Mouse (Mus musculus) heart, adult 10 weeks (tissue): ENCODE measurements around the gene Cbfb. TPM values are rescaled to one million over a fixed set of nuclear protein-coding genes. Genes with fewer than 3 reads are reported as not detected.

ENCODE experiments used
- polyA plus RNA-seq: library from polyadenylated mRNA; stranded (reverse); fragments of 350-450 nt; fragmentation: Illumina TruSeq; extraction: RNeasy Lipid Tissue Mini Kit (QIAGEN cat#74804); gene quantifications from one replicate; pipeline ENCODE4 v1.2.3, GENCODE M21; 2014; ENCODE audit warnings: low read depth, low replicate concordance

Gene Cbfb
- polyA plus RNA-seq, result 22.1 TPM

GRCm38 (mm10) chr8:105170381-105171115 is at the start of gene Cbfb:
Cbfb (plus strand) TSS chr8:105170674.

GRCm38 (mm10) chr8:105131509-105131908 is 39.0 kb upstream of the Cbfb start, which contains the start of gene Ces4a:
Ces4a (plus strand) TSS chr8:105131800.

GRCm38 (mm10) chr8:105224413-105225271 is 54.2 kb downstream of the Cbfb start, which contains the start of gene D230025D16Rik:
D230025D16Rik (plus strand) TSS chr8:105225145.

GRCm38 (mm10) chr8:105254966-105255350 is 84.5 kb downstream of the Cbfb start, which contains the start of gene B3gnt9:
B3gnt9 (minus strand) TSS chr8:105255153.

GRCm38 (mm10) chr8:105264024-105264982 is 93.8 kb downstream of the Cbfb start, which contains the start of the genes Tradd and Fbxl8:
Tradd (minus strand) TSS chr8:105264609.
Fbxl8 (plus strand) TSS chr8:105264648.

Other genes with a start within 250 kb of the Cbfb start
- 2.0 TPM for gene Ces2e, start 244.4 kb upstream of the Cbfb start, polyA plus RNA-seq
- gene Ces2f, start 223.3 kb upstream of the Cbfb start, polyA plus RNA-seq, result not detected
- gene Ces2g, start 209.0 kb upstream of the Cbfb start, polyA plus RNA-seq, result 2.8 TPM
- gene Ces2h, start 169.8 kb upstream of the Cbfb start, polyA plus RNA-seq, result not detected
- gene Ces3a, start 122.1 kb upstream of the Cbfb start, polyA plus RNA-seq, result 0.42 TPM
- gene Ces3b, start 86.9 kb upstream of the Cbfb start, polyA plus RNA-seq, result 0.58 TPM
- not detected for gene Ces4a, start 38.9 kb upstream of the Cbfb start, polyA plus RNA-seq
- 18.1 TPM for gene D230025D16Rik, start 54.5 kb downstream of the Cbfb start, polyA plus RNA-seq
- 4.2 TPM for gene B3gnt9, start 84.5 kb downstream of the Cbfb start, polyA plus RNA-seq
- 3.1 TPM for gene Tradd, start 93.9 kb downstream of the Cbfb start, polyA plus RNA-seq
- 2.7 TPM for gene Fbxl8, start 94.0 kb downstream of the Cbfb start, polyA plus RNA-seq
- gene Hsf4, start 99.1 kb downstream of the Cbfb start, polyA plus RNA-seq, result 5.8 TPM
- gene Nol3, start 105.5 kb downstream of the Cbfb start, polyA plus RNA-seq, result 30.7 TPM
- 2.0 TPM for gene 4931428F04Rik, start 119.2 kb downstream of the Cbfb start, polyA plus RNA-seq
- gene Exoc3l, start 125.4 kb downstream of the Cbfb start, polyA plus RNA-seq, result 7.5 TPM
- gene E2f4, start 127.0 kb downstream of the Cbfb start, polyA plus RNA-seq, result 31.1 TPM
- 1.9 TPM for gene Elmo3, start 134.9 kb downstream of the Cbfb start, polyA plus RNA-seq
- gene Lrrc29, start 155.6 kb downstream of the Cbfb start, polyA plus RNA-seq, result 0.60 TPM
- gene Tmem208, start 155.7 kb downstream of the Cbfb start, polyA plus RNA-seq, result 38.9 TPM
- 8.3 TPM for gene Fhod1, start 177.3 kb downstream of the Cbfb start, polyA plus RNA-seq
- gene Slc9a5, start 178.2 kb downstream of the Cbfb start, polyA plus RNA-seq, result 0.92 TPM
- gene Plekhg4, start 202.6 kb downstream of the Cbfb start, polyA plus RNA-seq, result not detected
- not detected for gene Kctd19, start 242.8 kb downstream of the Cbfb start, polyA plus RNA-seq
- 1.1 TPM for gene Lrrc36, start 242.9 kb downstream of the Cbfb start, polyA plus RNA-seq